Mouse (Mus musculus) c-Kit-positive CD71-negative TER-119-negative erythroid progenitor cells, embryonic 14.5 days (primary cell): ENCODE measurements around the gene Tlr12.
A peak's percentile ranks its signal among the peaks of the same experiment; 100 is the strongest.
"Not testable (repeated sequence)": the region's sequence is repeated elsewhere in the genome, so short reads cannot be mapped to it uniquely, and the experiment has no call there.

Experiments
- DNase-seq: peaks from one replicate; pipeline ENCODE4 v3.0.0-alpha.2; 2013; ENCODE audit warnings: low read depth

The Tlr12 gene

GRCm38 (mm10) chr4:128618963-128619362, 544 bp upstream of the Tlr12 start:
- DNase-seq, result no peak

- no peak for DNase-seq
These were observed 877 bp downstream of the Tlr12 start for GRCm38 (mm10) chr4:128617363-128618120.

- DNase-seq, result no peak
These were observed 2.7 kb downstream of the Tlr12 start for GRCm38 (mm10) chr4:128615761-128616160.

- DNase-seq, result peak; percentile 62
These were observed 5.1 kb downstream of the Tlr12 start for GRCm38 (mm10) chr4:128613326-128613725.

GRCm38 (mm10) chr4:128611726-128612125, 6.7 kb downstream of the Tlr12 start:
- DNase-seq, result not testable (repeated sequence)

- no peak for DNase-seq
These were observed 7.7 kb downstream of the Tlr12 start for GRCm38 (mm10) chr4:128610706-128611105.

- DNase-seq, result peak; percentile 96
These were observed 8.5 kb downstream of the Tlr12 start, which contains the start of gene Zscan20 for GRCm38 (mm10) chr4:128609925-128610402. Gene Zscan20 (minus strand): TSS chr4:128610098.

- no peak for DNase-seq
These were observed 9.0 kb downstream of the Tlr12 start for GRCm38 (mm10) chr4:128609276-128609924.

GRCm38 (mm10) chr4:128607661-128608060, 10.8 kb downstream of the Tlr12 start:
- no peak for DNase-seq

GRCm38 (mm10) chr4:128606586-128606985, 11.8 kb downstream of the Tlr12 start:
- no peak for DNase-seq

GRCm38 (mm10) chr4:128597801-128598560, 20.4 kb downstream of the Tlr12 start:
- DNase-seq, result no peak

- no peak for DNase-seq
These were observed 24.4 kb downstream of the Tlr12 start for GRCm38 (mm10) chr4:128594062-128594461.

GRCm38 (mm10) chr4:128593286-128593685, 25.1 kb downstream of the Tlr12 start:
- no peak for DNase-seq

GRCm38 (mm10) chr4:128579182-128579581, 39.2 kb downstream of the Tlr12 start:
- DNase-seq, result peak; percentile 17

GRCm38 (mm10) chr4:128575811-128576210, 42.6 kb downstream of the Tlr12 start:
- no peak for DNase-seq
